Mouse (Mus musculus) embryonic facial prominence, embryonic 13.5 days (tissue): ENCODE results near the gene Mthfs. TPM values are rescaled to one million over a fixed set of nuclear protein-coding genes. Genes with fewer than 3 reads are reported as not detected.

Experiments used
- ATAC-seq: fragments of 200-750 bp; cut with Nextera tagmentation; 2 replicates; pipeline ENCODE4 v1.8.0; 2017; ENCODE audit warnings: low read depth; ENCODE audit not compliant: insufficient number of reproducible peaks, insufficient read depth, low FRiP score, low TSS enrichment
- H3K27ac ChIP-seq: fragments of 300-500 bp; sonication (generic); 2 replicates; pipeline ENCODE4 v1.5.1; 2015; ENCODE audit warnings: moderate library complexity, mild to moderate bottlenecking, inconsistent platforms
- H3K27me3 ChIP-seq: fragments of 300-500 bp; sonication (generic); 2 replicates; pipeline ENCODE4 v1.6.1; 2015; ENCODE audit warnings: mild to moderate bottlenecking, inconsistent platforms
- H3K36me3 ChIP-seq: fragments of 300-500 bp; sonication (generic); 2 replicates; pipeline ENCODE4 v1.6.1; 2015; ENCODE audit warnings: mild to moderate bottlenecking, inconsistent platforms
- H3K4me1 ChIP-seq: fragments of 300-500 bp; sonication (generic); 2 replicates; pipeline ENCODE4 v1.6.1; 2015; ENCODE audit warnings: inconsistent platforms
- H3K4me2 ChIP-seq: fragments of 300-500 bp; sonication (generic); 2 replicates; pipeline ENCODE4 v1.6.1; 2015; ENCODE audit warnings: moderate library complexity, mild to moderate bottlenecking, inconsistent platforms
- H3K4me3 ChIP-seq: fragments of 300-500 bp; sonication (generic); 2 replicates; pipeline ENCODE4 v1.5.1; 2015; ENCODE audit warnings: mild to moderate bottlenecking, inconsistent platforms
- H3K9ac ChIP-seq: fragments of 300-500 bp; sonication (generic); 2 replicates; pipeline ENCODE4 v1.6.1; 2015; ENCODE audit warnings: mild to moderate bottlenecking, inconsistent platforms
- H3K9me3 ChIP-seq: fragments of 300-500 bp; sonication (generic); 2 replicates; pipeline ENCODE4 v1.6.1; 2016; ENCODE audit warnings: inconsistent platforms
- WGBS: fragments of 180-500 bp; shearing (Covaris S2); methylation state at CpG from one replicate; pipeline ENCODE4 v1.1.7; 2015; ENCODE audit warnings: mixed read lengths; 5-methylcytosine and 5-hydroxymethylcytosine counted together
- polyA plus RNA-seq: library from polyadenylated mRNA; unstranded; fragments of >200 nt; fragmentation: Nextera tagmentation; extraction: Ambion mirVana; gene quantifications from 2 replicates; pipeline ENCODE4 v1.2.1, GENCODE M21; 2015

The Mthfs gene
- polyA plus RNA-seq, 1 experiment from 2014 or later: 37.2 TPM

- no peaks in the 10 kb centered on the region for H3K4me1 ChIP-seq
Measured at GRCm38 (mm10) chr9:89308357-89309194, 98.1 kb downstream of the Mthfs start.

DNA sequence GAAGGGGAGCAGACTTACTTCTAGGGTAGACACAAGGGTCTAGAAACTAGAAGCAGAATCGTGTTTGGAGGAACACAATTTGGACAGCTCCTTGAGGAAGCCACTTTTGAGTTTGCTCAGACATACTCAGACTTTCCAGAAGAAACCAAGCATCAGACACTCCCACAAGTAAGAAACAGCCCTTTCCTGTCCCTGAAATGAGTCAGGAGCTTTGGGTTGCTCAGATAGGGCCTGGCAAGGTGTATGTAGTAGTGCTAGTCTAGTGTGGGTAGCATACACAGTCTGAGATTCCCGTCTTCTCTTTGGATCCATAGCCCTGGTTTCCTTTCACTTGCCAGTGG, 98.7 kb downstream of the Mthfs start:
- Histone ChIP-seq H3K4me3 (no peak overlapping the region), H3K27ac (no peak overlapping the region), H3K36me3 (no peaks in the 10 kb centered on the region), H3K9me3 (no peaks in the 10 kb centered on the region), H3K4me2 (no peak overlapping the region), H3K4me1 (no peaks in the 10 kb centered on the region), H3K9ac (no peak overlapping the region), H3K27me3 (no peaks in the 10 kb centered on the region)
- no peak for ATAC-seq
- 78% methylated on average over 2 of the region's 2 CpGs for WGBS

More at GRCm38 (mm10) chr9:89308357-89309194, 98.1 kb downstream of the Mthfs start:
- H3K9me3 ChIP-seq: no peaks in the 10 kb centered on the region
- H3K4me2 ChIP-seq: no peak overlapping the region
- no peak for ATAC-seq
- no peak overlapping the region for H3K27ac ChIP-seq
- no peaks in the 10 kb centered on the region for H3K27me3 ChIP-seq
- 85% methylated on average over 7 of the region's 7 CpGs for WGBS
- no peak overlapping the region for H3K9ac ChIP-seq
- no peak overlapping the region for H3K4me3 ChIP-seq
- no peaks in the 10 kb centered on the region for H3K36me3 ChIP-seq

DNA sequence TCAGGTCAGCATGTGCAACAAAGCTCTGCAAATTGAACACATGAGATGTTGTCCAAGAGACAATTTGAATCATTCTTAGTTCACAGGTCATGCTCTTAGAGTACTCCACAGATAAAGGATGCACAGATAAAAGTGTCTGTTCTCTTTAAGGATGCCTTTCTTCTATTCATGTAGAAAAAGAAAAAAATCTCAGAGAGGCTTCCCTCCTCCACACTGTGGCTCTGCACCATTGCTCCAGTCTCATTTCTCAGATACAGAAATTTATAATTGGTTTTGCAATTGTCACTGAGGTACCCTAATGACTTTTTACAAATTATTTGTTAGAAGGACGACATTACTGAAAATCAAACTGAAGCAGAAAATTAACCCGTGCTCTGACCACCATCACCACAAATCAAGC, 101.2 kb downstream of the Mthfs start:
- Histone ChIP-seq H3K27me3 (no peaks in the 10 kb centered on the region), H3K9me3 (no peaks in the 10 kb centered on the region), H3K4me3 (no peak overlapping the region), H3K9ac (no peak overlapping the region), H3K4me2 (no peak overlapping the region), H3K27ac (no peak overlapping the region), H3K4me1 (no peaks in the 10 kb centered on the region), H3K36me3 (no peaks in the 10 kb centered on the region)
- 58% methylated on average over 2 of the region's 2 CpGs for WGBS
- ATAC-seq: no peak

GRCm38 (mm10) chr9:89373731-89374130, 163.3 kb downstream of the Mthfs start:
- Histone ChIP-seq H3K4me2 (no peak overlapping the region), H3K27me3 (no peaks in the 10 kb centered on the region), H3K4me3 (no peak overlapping the region), H3K36me3 (no peaks in the 10 kb centered on the region), H3K9ac (no peak overlapping the region), H3K4me1 (no peaks in the 10 kb centered on the region), H3K27ac (no peak overlapping the region), H3K9me3 (no peaks in the 10 kb centered on the region)
- WGBS: 71% methylated on average over 1 of the region's 1 CpGs
- ATAC-seq: no peak

- no peaks in the 10 kb centered on the region for H3K9me3 ChIP-seq
- H3K4me2 ChIP-seq: no peak overlapping the region
- H3K4me1 ChIP-seq: no peaks in the 10 kb centered on the region
- ATAC-seq: no peak
- H3K27ac ChIP-seq: no peak overlapping the region
- H3K36me3 ChIP-seq: no peaks in the 10 kb centered on the region
- no peak overlapping the region for H3K9ac ChIP-seq
- H3K27me3 ChIP-seq: no peaks in the 10 kb centered on the region
- H3K4me3 ChIP-seq: no peak overlapping the region
- 82% methylated on average over 4 of the region's 4 CpGs for WGBS
Measured at GRCm38 (mm10) chr9:89374650-89375049, 164.2 kb downstream of the Mthfs start.

GRCm38 (mm10) chr9:89403031-89403430, 192.6 kb downstream of the Mthfs start:
- Histone ChIP-seq H3K27ac (no peak overlapping the region), H3K4me3 (no peak overlapping the region), H3K9me3 (no peaks in the 10 kb centered on the region), H3K4me1 (no peaks in the 10 kb centered on the region), H3K36me3 (no peaks in the 10 kb centered on the region), H3K27me3 (no peaks in the 10 kb centered on the region), H3K9ac (no peak overlapping the region), H3K4me2 (no peak overlapping the region)
- ATAC-seq: no peak
- WGBS: 86% methylated on average over 1 of the region's 1 CpGs

Other genes starting within 250 kb of the Mthfs start
- not detected in 2 replicates for gene Trim43b, start 117.8 kb upstream of the Mthfs start, polyA plus RNA-seq
- gene Bcl2a1b, start 11.5 kb upstream of the Mthfs start, polyA plus RNA-seq: 0.73 and 0.84 TPM in 2 replicates
- not detected in 2 replicates for gene Gm29094, start 11.3 kb upstream of the Mthfs start, polyA plus RNA-seq